Mouse (Mus musculus): Measurements from ENCODE around the gene Ube2v1. TPM values are rescaled to one million over a fixed set of nuclear protein-coding genes. Genes with fewer than 3 reads are reported as not detected.
A peak's percentile ranks its signal among the peaks of the same experiment; 100 is the strongest.

Ube2v1 gene
- total and polyA plus RNA-seq, 3 experiments, result 164 to 343 TPM; not detected in 1

GRCm38 (mm10) chr2:167680657-167681056 lies 48.8 kb upstream of the Ube2v1 start (continued):
- TF ChIP-seq MXI1 (IDR thresholded peaks at IDR 0.05; ENCODE audit: low read depth, low read length), result 0 out of 2 replicates have a peak, but pooled peaks have one; percentile 42
- TF ChIP-seq TCF12 (IDR thresholded peaks at IDR 0.05; ENCODE audit: low read depth, low read length), result no peak
- TF ChIP-seq ETS1 (IDR thresholded peaks at IDR 0.05; ENCODE audit: low read depth, low read length), result 0 out of 2 replicates have a peak, but pooled peaks have one; percentile 7
- no peak for TF ChIP-seq MAZ (IDR thresholded peaks at IDR 0.05; ENCODE audit: low read depth, low read length)
- no peak for TF ChIP-seq E2F4 (IDR thresholded peaks at IDR 0.05; ENCODE audit: borderline replicate concordance, low read depth, low read length)
- no peak for TF ChIP-seq POLR2AphosphoS5 (IDR thresholded peaks at IDR 0.05; ENCODE audit: borderline replicate concordance, low read depth, low read length)

- Histone ChIP-seq H3K9me3 (replicated peaks; ENCODE audit: insufficient read depth, low read length) (no peaks in the 10 kb centered on the region), H3K4me1 (ENCODE audit: control insufficient read depth in 1 of 2, insufficient read depth in 2 of 2, low read length in 2 of 2) (peaks cover 0 to 13% of the 10 kb centered on the region in 2 experiments; a peak in 1 of 4 replicates), H3K27me3 (ENCODE audit: control insufficient read depth in 1 of 2, insufficient read depth in 2 of 2, low read length in 2 of 2) (no peaks in the 10 kb centered on the region), H3K36me3 (ENCODE audit: control insufficient read depth in 1 of 2, insufficient read depth in 2 of 2, low read length in 2 of 2) (peaks cover 0 to 2% of the 10 kb centered on the region in 2 experiments; a peak in 1 of 4 replicates), H3K4me3 (ENCODE audit: control insufficient read depth in 1 of 2, insufficient read depth in 1 of 2, low read depth in 2 of 2, low read length in 2 of 2) (no peak overlapping the region), H3K79me2 (ENCODE audit: control insufficient read depth, insufficient read depth, low read length, poor library complexity) (no peaks in the 10 kb centered on the region), H3K9ac (ENCODE audit: control insufficient read depth, low read depth, low read length, poor library complexity, severe bottlenecking) (no peak overlapping the region), H3K27ac (ENCODE audit: control insufficient read depth, low read depth, low read length) (no peak overlapping the region)
- TF ChIP-seq SIN3A (IDR thresholded peaks at IDR 0.05; ENCODE audit: low read length) (no peak), MXI1 (IDR thresholded peaks at IDR 0.05; ENCODE audit: low read depth, low read length) (peak; percentile 19; the same call in 1 of the 2 replicates), HCFC1 (IDR thresholded peaks at IDR 0.05; ENCODE audit: low read depth, low read length) (peak; percentile 24; the same call in 1 of the 2 replicates), USF1 (IDR thresholded peaks at IDR 0.05; ENCODE audit: low read depth, low read length) (no peak), POLR2AphosphoS2 (IDR thresholded peaks at IDR 0.05; ENCODE audit: low read length) (no peak), ZC3H11A (IDR thresholded peaks at IDR 0.05; ENCODE audit: low read depth, low read length) (peak; percentile 44; the same call in 1 of the 2 replicates), POLR2A (IDR thresholded peaks at IDR 0.05; ENCODE audit: control insufficient read depth in 1 of 2, insufficient read depth in 1 of 2, low read depth in 1 of 2, low read length in 2 of 2, poor library complexity in 1 of 2) (no peak), CTCF (IDR thresholded peaks at IDR 0.05 in 2 of 3, conservative IDR thresholded peaks at IDR 0.05 in 1 of 3; ENCODE audit: control insufficient read depth in 1 of 3, insufficient read depth in 1 of 3, low read depth in 2 of 3, low read length in 3 of 3, poor library complexity in 1 of 3, severe bottlenecking in 1 of 3) (peak; percentile 94 to 97 (median 94)), MEF2A (IDR thresholded peaks at IDR 0.05; ENCODE audit: extremely low read depth, insufficient replicate concordance, low read depth, low read length, poor library complexity, severe bottlenecking) (no peak), BHLHE40 (IDR thresholded peaks at IDR 0.05; ENCODE audit: borderline replicate concordance, low read depth, low read length) (no peak), RAD21 (IDR thresholded peaks at IDR 0.05; ENCODE audit: low read depth, low read length) (peak; percentile 57), ETS1 (IDR thresholded peaks at IDR 0.05; ENCODE audit: low read depth, low read length) (no peak), MYC (IDR thresholded peaks at IDR 0.05; ENCODE audit: low read depth, low read length) (0 out of 2 replicates have a peak, but pooled peaks have one; percentile 42), SMC3 (IDR thresholded peaks at IDR 0.05; ENCODE audit: low read depth, low read length) (peak; percentile 78), ZNF384 (IDR thresholded peaks at IDR 0.05; ENCODE audit: low read depth, low read length) (peak; percentile 63)
- peak; percentile 87 for DNase-seq (ENCODE audit: low read depth, low spot score)
These were observed 48.1 kb upstream of the Ube2v1 start for GRCm38 (mm10) chr2:167679902-167680430.
